Mouse (Mus musculus) 416B (cell line): ENCODE measurements around the gene P2ry13.

Source experiments
- DNase-seq: peaks from one replicate; pipeline ENCODE4 v3.0.0; 2011; ENCODE audit warnings: low read depth

P2ry13 gene

DNA sequence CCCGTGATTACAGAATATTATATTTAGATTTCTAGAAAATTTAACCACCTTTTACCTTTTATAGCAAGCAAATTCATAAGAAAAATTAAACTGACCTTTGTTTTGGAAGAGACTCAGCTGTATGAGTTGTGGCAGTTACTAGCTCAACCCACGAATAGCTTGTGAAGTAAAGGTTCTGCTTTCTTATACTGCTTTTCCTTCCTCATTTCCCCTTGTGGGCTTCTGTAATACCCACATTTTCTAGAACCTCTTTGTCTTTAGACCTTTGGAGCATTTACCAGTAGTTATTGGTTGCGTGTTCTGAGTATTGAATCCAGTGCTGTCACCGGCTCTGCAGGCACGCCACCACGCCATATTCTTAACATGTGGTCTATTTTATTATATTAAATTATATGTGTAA is at the start of gene P2ry13:
Gene P2ry13, minus strand, starts transcription at position 156 of the 400 bp plus-strand sequence.
- peak; percentile 64 for DNase-seq

DNA sequence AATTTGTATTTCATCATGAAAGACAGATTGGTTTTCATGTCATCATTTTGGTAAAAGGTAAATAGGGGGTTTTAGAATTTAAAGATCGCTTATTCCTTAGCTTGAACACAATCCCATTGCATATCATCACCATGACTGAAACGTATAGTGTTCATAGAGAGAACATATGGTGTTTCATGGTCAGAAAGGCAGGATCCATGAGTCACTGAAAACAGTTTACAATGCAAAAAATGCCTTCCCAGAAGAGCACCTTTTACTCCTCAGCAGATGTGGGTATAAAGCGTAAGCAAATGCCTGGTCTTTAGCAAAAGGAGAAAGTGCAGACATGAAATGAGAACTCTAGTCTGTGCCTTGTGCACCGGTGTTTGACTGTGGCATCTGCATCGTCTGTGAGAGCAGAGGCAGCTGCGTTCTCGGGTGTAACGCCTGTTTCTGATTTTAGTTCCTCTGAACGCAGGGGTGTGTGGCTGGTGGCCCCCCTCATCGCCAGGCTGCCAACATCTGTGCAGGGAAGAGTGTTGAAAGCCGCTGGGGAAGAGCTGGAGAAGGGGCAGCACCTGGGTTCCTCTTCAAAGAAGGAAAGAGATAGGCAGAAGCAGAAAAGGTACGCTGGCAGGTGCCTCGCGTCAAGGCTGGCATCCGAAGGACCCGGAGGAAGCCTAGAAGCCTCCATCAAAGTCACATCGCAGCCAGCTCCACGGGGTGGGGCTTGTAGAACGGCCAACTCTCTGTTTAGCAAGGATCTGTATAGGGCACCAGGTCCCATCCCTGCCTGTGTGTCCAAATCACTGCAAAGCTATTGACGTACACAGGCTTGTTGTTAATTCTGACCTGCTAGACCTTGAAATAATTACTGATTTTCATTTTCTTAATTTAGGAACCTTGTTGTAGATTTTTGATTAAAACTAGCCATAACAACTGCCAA is 47.3 kb upstream of the P2ry13 start:
- DNase-seq, result no peak

DNA sequence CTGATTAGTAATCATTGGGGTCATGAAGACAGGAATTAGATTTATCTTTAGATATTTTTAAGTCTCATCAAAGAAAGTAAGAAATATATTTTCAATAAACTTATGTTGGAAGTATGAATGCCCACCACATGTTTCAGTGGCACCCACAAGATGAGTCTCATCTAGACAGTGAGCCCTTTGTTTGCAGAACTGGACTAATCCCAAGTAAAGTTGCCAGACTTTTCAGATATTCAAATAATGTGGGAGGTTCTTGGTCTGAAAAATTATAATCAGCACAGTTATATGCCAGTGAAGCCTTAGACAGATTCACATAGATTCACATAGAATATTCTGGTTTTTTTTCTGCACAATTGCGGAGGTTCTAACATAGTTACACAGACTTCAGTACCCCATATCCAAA is 39.8 kb upstream of the P2ry13 start:
- DNase-seq, result no peak

DNA sequence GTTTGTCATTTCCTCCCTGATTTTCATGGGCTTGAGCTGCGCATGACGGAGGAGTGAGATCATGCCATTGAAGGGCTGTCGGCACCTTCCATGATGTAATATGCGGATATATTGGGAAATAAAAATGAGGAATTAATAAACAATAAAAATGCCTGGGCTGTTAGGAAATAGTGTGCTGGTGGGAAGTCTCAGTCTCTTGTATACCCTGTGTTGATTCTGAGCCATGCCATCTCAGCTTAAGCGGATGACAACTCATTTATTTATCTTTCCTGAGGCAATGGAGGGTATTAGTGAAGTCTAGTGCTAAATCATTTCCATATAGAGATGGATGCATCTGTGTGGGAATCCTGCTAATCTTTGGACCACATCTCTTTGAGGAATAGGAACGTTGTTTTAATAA is 37.3 kb upstream of the P2ry13 start:
- no peak for DNase-seq

DNA sequence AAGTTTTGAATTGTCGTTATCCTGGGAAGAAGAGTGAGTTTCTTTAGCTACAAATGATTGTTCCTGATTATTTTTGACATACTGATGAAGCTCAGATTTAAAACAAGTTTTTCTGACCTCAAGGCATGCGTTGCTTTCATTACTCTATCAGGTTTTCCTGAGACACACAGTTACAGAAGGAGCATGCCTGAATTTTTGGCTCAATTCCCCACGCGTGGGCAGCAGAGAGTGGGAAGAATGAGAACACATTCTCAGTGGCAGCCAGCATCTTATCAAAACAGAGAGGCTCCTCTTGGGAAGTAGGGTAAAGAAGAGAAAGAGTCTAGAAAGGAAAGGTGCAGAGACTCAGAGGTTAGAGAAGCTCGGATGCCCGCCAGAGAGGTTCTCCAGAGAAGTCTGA is 32.7 kb upstream of the P2ry13 start:
- DNase-seq, result no peak

DNA sequence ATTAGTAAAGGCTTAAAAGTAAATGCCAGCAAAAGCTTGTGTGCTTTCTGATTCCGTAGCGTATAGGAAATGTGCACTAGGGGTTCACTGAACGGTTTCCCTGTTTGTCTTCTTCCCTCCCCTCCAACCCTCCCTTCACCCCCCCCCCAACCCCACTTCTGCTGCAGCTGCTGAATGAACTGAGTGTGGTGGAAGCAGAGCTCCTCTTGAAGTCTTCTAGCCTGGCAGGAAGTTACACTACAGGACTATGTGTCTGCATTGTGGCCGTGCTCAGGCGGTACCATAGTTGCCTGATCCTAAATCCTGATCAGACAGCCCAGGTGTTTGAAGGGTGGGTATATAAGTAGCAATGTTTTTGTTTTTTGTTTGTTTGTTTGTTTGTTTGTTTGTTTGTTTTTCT is 24.2 kb upstream of the P2ry13 start:
- DNase-seq, result no peak

DNA sequence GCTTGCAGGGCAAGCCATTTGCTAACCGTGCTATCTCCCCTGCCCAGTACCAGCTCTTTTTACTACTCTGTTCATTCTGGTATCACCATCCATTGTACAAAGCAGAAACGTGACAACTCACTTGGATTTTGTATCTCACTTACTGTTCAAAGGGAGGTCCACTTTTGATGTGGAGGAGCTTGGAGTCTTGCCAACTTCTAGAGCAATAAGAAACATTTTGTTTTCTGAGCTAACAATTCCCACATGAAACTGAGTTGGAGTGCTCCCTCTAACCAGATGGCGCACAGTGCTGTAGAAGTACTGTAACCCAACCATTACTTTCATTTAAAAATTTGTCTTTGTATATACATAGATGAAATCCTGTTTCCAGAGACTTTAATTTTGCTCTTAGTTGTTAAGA is 20.2 kb upstream of the P2ry13 start:
- no peak for DNase-seq

DNA sequence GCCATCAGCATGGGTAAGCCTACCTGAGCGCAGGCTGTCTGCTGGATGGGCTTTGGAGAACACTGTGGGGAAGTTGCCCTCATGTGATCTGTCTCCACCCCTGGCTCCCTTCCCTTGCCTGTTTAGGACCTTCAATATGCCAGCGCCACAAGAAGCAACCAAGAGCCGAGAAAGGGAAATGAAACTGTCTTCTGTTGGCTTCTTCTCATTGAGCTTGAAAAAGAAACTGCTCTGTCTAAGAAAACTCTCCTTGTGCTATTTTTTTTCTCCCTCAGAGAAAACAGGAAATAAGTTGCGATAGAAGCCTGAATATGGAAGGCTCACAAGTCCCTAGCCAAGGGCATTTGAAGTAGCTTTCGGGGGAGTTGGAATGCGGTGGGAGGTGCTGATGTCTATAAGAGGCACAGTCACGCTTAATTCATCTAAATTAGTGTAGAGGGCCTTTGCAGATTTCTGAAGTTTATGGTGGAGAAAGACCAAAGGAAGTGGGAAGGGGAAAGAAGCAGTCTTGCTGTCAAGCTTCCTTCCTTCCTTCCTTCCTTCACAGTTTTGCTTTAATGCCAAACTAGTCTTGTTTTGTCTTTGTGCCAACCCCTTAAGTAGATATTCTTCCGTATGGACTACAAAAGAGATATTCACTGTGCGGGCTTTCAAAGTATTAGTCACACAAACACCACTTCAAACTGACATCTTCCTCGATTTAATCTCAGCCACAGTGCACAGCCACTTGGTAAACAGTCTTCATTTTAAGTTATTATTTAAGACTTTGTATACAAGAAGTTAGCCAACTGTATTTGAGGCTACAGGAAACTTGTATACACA is 18.3 kb upstream of the P2ry13 start:
- no peak for DNase-seq

DNA sequence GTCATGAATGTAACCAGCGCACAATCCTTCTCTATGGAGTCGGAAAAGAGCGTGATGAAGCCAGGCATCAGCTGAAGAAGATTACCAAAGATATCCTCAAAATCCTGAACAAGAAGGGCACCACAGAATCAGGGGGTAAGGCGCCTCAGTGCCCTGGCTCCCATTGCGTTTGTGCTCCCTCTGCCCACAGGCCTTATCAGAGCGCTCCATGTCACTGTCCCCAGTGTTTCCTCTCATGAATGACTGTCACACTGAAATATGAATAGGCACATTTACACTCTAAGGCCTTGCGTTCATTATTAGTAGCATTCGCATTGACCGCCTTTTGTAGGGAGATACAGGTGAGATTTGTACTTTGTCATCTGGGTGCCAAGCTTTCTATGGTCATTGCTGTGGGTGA is 17.0 kb upstream of the P2ry13 start:
- DNase-seq, result no peak

DNA sequence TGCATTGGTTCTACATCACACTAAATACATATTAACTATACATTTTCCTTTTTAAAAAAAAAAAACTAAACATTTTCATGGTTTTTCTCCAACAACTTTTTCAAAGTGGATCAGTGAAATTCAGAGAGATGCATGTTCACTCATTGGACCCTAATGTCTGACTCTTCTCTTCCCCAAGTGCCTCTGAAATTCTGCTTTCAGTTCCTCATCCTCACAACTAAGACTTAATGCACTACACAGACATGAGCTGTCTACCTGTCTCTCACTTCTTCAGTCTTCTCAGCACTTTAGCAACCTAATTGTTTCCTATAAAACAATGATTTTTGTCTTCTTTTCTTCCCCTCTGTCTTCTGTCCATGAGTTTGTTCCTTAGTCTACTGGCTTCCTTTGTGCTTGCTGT is 14.7 kb upstream of the P2ry13 start:
- DNase-seq, result no peak

DNA sequence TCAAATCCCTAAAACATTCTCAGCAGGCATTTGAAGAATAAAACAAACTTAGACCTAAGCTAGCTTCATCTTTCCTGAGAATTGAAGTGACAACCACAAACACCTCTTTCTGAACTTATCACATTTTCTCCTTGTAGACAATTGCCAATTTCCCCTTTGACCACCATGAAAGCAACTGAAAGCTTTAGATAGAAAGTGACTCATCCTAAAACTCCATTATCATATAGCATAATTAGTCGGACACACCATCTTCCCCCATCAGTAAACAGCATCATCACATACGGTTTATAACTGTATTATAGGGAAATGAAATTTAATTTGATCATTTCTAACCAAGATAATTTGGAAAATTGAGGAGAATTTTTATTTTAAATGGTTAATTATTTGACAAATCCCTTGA is 11.6 kb upstream of the P2ry13 start:
- peak; percentile 39 for DNase-seq

DNA sequence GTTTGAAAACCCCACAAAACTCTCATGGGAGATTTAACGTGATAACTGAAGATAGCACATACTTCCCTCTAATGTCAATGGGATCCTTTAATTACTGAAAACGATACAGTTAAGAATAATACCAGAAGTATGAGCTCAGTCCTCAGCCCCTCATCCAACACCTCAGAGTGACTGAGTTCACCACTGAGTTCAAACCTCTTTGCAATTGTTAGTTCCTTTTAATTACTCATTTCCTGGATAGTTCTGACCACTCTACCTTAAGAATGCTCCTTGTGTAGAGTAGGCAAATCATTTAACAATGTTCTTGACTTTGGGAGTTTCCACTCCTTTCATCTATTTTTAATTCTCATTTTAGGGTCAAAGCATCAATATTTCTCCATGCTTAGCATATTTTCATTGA is 8.6 kb upstream of the P2ry13 start:
- DNase-seq, result peak; percentile 40

DNA sequence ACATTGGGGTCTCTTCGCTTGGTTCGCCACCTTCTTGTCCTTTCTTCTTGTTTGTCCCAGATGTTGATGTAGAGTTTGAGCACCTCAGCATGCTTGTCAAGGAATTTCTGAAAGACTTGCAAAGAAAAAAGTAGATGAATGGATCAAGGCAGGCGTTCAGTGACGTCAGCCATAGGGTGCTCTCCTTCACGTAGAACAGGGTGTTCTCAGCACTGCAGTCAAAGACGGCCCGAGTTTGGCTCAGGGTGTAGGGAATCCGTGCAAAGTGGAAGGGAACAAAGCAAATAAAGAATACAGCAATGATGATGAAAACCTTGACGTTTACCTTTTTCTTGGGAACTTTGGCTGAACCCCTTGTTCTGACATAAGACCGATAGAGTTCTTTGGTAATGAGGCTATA is 6.5 kb upstream of the P2ry13 start:
- DNase-seq, result no peak

DNA sequence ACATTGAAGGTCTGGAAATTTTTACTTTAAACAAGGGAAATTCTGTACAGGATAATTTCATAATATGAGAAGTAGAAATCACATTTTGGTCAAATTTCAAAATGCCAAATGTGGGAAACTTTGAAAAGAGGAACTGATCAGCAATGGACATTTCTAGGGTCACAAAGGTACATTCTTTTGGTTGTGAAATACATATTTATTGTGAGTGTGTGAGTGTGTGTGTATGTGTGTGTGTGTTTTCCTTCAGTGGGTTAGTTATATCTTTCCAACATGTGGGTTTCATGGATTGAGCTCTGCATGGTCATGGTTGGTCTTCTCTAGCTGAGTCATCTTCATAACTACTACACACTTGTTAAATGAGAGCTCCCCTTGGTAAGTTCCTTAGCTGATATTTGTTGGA is 1.7 kb upstream of the P2ry13 start:
- DNase-seq, result peak; percentile 63

DNA sequence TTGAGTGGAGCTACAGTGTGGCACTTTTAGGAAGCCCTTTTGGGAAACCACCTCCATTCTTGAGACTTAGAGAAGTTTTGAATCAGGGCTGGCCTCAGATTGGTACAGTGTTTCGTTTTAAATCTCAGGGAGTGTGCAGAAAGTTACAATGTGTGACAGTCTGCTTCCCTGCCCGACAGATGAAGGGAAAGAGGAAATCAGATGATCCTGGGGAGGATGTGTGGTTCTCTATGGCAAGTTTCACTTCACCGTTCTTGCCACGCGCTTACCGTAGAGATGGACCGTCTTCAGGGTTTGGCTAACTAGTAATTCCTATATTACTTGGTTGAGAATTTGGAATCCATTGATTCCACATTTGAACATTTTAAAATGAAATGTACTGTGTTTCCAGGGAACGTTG is 1.1 kb upstream of the P2ry13 start:
- no peak for DNase-seq

DNA sequence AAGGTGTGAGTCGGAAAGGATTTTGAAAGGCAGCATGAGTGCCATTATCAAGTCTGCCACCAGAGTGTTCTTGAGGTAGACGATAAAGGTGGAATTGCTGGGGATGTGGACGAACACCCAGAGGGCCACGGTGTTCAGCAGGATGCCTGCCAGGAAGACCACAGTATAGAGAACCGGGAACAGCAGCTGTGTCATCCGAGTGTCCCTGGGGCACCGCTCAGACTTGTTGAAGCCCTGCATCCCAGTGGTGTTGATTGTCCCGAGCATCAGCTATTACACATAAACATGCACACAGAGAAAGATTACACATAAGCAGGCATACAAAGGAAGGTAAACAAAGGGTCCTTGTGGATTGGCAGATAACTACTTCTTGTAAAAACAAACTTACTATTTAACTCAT is 593 bp downstream of the P2ry13 start:
- DNase-seq, result no peak

DNA sequence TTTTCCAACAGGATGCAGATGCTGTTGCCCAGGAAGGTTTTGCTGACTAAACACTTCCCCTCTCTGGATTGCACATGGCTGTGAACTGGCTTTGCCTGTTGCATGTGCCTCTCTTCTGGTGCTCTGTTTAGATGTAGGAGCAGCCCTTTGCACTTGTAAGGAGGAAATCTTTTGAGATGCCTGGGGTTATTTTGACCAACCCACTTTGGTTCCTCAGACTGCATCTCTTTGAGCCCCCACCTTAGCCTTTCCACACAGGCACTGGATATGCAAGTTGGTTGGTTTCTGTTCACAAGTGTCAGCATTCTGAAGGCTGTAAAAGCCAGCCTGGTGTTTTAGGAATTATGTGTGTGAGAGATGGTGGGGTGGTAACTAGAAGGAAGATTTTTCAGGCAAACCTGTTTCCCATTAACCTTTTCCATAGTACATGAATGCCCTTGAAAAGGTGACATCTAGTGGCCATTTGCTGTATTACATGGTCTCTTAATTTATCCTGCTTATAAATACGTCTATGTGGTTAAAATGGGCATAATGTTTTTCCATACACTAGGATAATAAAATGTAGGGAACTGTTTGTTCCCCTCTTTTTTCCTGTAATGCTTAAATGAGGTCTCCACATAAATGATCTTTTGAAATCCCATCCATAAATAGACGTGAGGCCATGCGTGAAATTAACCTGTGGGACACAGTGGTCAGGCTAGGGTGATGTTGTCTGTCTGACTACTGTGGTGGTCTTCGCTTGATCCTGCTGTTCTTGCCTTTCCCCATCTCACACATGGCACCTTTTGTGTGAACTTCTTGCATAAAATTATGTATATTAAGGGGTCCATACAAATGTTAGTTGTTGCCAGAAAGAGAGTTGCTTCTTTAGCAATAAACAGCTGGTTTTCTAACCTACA is 1.8 kb downstream of the P2ry13 start:
- DNase-seq, result peak; percentile 80

DNA sequence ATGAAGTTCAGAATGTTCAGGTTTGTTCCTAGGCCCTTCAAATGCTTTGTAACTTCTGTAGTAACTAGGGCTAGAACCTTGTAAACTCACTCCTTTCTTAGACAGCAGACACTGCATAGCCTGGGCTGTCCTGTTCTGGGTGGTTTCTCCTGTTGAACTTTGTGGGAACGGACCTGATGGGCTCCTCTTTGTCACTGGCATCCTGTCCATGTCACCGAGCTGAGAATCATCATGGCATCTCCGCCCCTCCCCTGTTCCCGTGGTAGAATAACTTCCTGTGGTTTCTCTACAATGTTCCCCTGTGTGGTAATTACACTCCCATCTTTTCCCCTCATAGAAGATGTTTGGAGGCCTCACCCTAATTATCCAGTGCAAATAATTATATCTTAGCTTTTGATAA is 4.7 kb downstream of the P2ry13 start:
- peak; percentile 71 for DNase-seq

DNA sequence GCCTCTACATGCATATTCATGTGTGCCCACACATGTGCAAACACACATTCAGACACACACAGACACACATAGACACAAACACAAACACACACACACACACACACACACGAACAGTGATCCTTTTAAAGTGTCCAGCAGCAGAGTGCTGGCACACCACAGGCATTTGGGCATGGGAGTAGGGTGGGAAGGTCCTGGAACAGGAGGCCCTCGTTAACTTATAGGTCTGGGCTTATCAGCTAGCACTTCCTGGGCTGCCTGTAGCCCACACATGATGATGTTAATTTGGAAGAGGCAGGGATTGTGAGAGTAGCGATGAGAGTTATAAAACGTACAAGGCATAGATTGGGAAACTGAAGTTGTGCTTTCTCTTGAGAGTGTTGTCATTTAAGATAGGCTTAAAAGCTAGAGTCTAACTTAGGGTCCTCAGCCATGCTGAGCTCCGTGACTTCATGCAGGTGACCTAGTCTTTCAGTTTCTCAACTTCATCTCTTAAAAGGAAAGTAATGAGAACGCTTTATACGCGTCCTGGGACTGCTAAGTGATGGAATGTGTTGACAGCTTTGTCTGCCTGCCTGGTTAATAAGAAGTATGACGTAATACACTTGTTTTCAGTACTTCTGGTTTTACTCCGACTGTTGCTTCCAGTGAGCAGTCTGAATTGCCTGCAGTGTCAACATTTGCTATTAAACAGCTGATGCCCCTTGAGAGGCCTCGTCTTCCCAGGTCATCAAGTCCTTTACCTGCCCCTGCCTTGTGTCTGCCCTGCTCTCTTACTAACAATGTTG is 5.8 kb downstream of the P2ry13 start:
- peak; percentile 38 for DNase-seq

DNA sequence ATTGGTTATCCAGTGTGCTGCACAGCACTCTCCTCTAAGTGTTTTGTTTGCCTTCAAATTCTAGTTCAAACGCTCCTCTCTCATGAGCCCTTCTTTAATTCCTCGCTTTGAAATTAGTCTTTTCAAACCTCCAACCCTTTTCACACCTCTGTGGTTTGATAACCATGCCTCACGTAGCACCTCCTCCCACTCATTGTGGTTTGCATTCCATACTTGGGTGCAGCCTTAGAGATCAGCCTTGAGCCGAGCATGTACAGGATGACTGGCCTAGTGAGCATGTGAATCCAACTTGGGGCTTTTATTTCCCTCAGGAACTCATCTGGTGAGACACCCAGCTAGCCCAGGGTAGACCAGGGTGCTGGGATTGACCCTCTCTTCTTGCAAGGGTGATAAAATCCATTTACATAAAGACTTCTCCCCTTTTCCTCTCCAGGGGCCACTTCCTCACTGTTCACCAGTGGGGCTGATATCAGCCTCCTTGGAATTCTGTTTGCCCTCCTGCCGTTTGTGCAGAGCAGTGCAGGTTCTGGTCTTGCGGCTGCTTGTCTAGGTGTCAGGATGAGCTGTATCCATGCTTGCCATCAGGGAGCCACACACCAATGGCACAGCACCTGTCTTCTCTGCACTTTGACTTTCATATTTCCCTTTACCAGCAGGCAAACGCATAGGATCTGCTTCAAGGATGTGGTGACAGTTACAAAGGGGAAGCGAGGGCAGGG is 6.7 kb downstream of the P2ry13 start:
- DNase-seq, result no peak
